Mouse (Mus musculus) left cerebral cortex, adult 2 months (tissue): ENCODE data around the gene Cadps. TPM values are rescaled to one million over a fixed set of nuclear protein-coding genes. Genes with fewer than 3 reads are reported as not detected.
"Not testable (repeated sequence)": the region's sequence is repeated elsewhere in the genome, so short reads cannot be mapped to it uniquely, and the experiment has no call there.

ENCODE experiments used
- DNase-seq, 2 experiments: peaks; one replicate each; pipeline ENCODE4 v3.0.0; 2021 to 2022; ENCODE audit warnings: low spot score in 2 of 2, mixed read lengths in 1 of 2; ENCODE audit errors: extremely low spot score in 1 of 2
- H3K27ac ChIP-seq: fragments of 200-600 bp; 2 replicates; pipeline ENCODE4 v1.8.1; 2022
- H3K4me3 ChIP-seq: fragments of 200-600 bp; 2 replicates; pipeline ENCODE4 v1.8.1; 2022
- CTCF ChIP-seq: fragments of 200-600 bp; IDR thresholded peaks from 2 replicates; pipeline ENCODE4 v1.8.1; 2022; ENCODE audit warnings: antibody characterized with exemption, mild to moderate bottlenecking, moderate library complexity
- intact Hi-C: fragments of 180-260 bp; cut with DNase I; formaldehyde crosslinking; loops from one replicate; pipeline ENCODE4 v1.15.1; 2025
- total RNA-seq, 2 experiments: library from RNA; stranded (reverse); gene quantifications; 2 replicates each; pipeline ENCODE4 v1.2.3; 2021

The Cadps gene
- total RNA-seq, 2 experiments from 2014 or later = 242 to 245 TPM

DNA sequence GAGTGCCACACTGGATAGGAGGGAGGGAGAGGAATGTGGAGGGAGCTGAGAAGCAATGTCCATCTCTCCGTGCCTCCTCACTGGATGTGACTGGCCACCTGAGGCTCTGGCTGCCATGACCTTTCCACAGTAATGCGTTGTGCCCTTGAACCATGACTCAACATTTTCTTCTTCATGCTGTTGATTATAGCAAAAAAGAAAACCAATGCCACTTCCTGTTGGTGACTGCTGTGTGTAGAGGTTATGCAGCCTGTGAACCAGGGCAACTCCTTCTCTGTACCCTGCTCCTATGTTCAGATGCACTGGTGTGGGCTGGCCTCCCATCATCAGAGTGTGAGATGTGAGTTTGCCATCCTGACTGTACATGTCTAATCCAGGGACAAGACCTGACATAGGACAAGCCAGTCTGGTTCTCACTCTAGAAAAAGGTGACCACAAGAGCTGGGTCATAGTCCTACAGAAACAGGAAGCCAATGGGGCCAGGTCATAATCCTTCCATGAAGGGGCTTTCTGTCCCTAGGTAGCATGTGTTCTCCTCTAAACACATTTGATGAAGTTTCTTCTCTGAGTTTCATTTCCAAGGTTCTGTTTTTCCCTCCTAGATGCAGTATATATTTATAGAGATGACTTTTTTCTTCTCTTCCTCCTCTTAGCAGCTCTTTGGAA lies 245.3 kb downstream of the Cadps start:
- no peak for TF ChIP-seq CTCF
- Histone ChIP-seq H3K27ac (0 out of 2 replicates have a peak overlapping the region, but pooled peaks have one; percentile 24), H3K4me3 (no peak overlapping the region)
- intact Hi-C loops = loop anchor here (10.0 kb wide), 2 partner anchors 427 to 457 kb away; no protein-coding TSS in a partner anchor
- DNase-seq = no peak

DNA sequence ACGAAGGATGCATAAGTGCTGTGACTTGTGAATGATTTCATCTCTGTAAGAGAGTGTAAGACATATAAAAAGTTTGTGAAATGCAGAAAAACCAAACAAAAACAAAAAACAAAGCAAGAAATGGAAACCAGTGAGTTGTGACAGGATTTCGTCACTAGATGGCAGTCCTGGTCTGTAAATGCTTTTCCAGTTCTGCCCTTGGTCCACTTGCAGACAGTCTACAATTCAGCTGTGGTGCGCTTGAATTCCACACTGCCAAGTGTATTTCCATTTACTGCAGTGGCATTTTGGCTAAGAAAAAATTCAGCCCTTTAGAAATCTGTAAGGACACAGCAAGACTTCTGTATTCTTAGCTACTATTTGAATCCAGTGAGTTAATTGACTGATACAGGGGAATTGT lies 247.8 kb downstream of the Cadps start:
- peak; percentile 75 for TF ChIP-seq CTCF
- intact Hi-C loops = loop anchor here (1.0 to 10.0 kb wide), 4 partner anchors 248 to 623 kb away; partner anchors contain the start of gene Cadps
- Histone ChIP-seq H3K27ac (peak overlapping the region; percentile 38), H3K4me3 (no peak overlapping the region)
- DNase-seq = peak; percentile 39 to 42

DNA sequence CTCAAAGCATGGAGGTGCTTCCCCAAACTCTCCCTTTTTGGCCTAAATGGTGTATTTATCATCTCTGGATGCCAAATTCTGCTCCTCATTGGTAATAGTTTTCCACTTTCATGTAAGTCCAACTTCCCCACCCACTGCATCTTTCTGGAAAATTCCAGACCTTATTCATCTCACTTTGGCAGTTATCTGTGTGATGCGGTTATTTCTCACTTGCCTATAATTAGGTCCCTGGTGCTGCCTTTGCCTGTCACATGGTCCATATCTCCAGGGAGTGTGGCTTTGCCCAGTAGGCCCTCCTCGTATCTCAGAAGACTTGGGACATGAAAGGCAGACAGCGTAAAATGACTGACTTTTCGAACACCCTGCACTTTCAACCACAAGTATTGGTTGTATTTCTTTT lies 248.5 kb downstream of the Cadps start:
- Histone ChIP-seq H3K27ac (peak overlapping the region; percentile 6; the same call in 1 of the 2 replicates), H3K4me3 (no peak overlapping the region)
- no peak for DNase-seq
- TF ChIP-seq CTCF = no peak
- intact Hi-C loops = loop anchor here (2.0 to 10.0 kb wide), 4 partner anchors 248 to 663 kb away; partner anchors contain the start of gene Cadps

DNA sequence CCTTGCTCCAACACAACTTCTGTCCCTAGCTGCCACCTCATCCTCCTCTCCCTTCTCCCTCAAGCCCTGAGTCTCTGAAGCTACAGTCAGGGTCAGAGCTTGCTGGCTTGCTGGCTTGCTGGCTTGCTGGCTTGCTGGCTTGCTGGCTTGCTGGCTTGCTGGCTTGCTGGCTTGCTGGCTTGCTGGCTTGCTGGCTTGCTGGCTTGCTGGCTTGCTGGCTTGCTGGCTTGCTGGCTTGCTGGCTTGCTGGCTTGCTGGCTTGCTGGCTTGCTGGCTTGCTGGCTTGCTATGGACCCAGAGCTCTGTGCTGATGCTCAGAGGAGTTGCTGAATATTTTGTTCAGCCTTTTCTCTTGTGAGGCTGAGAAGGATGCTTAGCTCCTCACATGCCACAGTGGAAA lies 261.1 kb downstream of the Cadps start:
- intact Hi-C loops, H3K27ac ChIP-seq, DNase-seq, H3K4me3 ChIP-seq: not testable (repeated sequence)

DNA sequence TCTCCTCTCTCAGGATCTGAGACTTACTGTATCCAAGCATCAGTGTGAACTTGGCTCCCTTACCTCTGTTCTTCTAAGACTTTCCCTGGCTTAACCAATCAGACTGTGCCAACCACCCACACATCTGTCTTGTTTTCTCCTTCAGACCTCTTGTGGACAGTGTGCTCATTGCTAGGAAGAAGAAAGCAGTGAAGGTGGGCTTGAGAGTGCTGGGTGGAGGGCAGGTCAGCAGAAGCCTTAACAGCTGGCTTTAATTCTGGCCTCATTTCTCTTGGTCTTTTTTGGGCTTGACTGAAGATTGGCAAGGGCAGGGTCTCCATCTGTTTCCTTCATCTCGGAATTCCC lies 262.7 kb downstream of the Cadps start:
- DNase-seq = no peak

DNA sequence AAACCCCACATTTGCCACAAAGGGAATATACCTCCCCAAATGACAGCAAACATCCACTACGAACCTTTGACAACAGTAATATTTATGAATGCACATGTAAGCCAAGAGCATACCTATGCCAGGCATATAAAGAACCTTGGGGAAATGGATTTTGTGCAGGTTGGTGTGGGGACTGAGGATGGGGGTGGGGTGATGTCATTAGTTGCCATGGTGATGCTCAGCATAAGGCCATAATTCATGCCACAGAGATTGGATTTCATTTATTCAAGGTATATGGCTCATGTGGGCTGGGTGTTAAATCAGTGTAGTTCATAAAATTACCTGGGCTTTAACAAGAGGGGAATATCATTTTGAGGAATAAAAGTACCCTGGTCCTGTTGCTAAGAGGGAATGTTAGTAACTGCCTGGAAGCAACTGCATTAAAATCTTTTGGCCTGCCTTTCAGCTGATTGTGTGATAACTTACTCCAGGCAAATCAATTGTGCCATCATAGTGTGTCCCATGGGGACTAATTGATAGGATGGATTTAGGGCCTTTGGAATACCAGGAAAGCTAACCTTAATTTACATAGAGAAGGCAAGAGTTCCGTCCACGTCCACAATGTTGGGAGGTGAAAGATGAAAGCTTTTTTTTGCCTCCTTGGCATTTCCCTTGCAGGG lies 263.2 kb downstream of the Cadps start:
- Histone ChIP-seq H3K27ac (no peak overlapping the region), H3K4me3 (no peak overlapping the region)
- intact Hi-C loops = no loop called here
- TF ChIP-seq CTCF = no peak
- no peak for DNase-seq

More for the DNA sequence above, 262.7 kb downstream of the Cadps start:
- no peak; the same call in 1 of the 2 replicates for TF ChIP-seq CTCF
- intact Hi-C loops = no loop called here
- Histone ChIP-seq H3K4me3 (no peak overlapping the region), H3K27ac (no peak overlapping the region)

DNA sequence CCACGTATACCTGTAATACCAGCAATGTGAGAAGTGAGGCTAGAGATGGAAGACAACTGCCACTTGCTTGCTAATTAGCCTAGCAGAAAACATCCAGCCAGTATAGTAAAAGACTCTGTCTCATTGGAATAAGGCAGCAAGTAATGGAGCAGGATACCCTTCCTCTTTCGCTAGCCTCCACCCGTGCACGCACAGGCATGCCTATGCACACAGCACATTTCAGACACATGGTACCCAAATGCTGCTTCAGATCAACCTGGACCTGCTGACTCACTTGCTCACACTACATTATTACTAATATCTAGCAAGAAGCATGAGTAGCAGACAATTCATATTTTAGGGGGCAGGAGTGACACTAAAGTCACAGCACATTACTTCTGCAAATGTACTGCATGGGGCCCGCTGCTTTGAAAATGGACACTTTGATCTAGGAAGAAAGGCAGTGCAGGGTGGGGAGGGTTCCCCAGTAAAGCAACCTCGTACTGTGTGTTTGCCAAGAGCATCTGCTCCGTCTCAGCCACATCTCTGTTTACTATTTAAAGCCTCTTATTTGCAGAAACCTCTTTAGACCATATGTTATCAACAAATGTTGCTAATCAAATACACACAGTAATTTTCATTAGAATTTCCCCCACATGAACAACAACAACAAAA lies 263.8 kb downstream of the Cadps start:
- TF ChIP-seq CTCF = no peak
- Histone ChIP-seq H3K4me3 (no peak overlapping the region), H3K27ac (no peak overlapping the region)
- DNase-seq = no peak
- intact Hi-C loops = no loop called here

DNA sequence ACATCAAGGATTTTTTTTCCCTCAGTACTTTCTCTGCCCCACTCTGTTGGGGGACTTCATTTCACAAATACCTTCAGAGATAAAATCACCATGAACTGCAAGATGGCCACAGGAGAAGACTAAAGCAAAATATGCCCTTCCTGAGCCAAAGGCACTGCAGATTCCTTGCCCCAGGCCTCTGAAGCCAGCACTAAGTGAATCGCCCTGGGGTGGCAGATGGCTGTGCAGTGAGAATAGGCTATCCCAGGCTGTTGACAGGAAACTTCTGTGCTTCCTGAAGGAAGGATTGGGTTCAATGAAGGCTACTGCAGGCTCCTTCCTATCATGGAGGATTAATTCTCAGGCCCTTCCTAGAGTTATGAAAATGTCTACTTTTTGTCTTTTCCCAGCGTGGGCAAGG lies 268.4 kb downstream of the Cadps start:
- TF ChIP-seq CTCF = no peak
- DNase-seq = no peak
- no peak overlapping the region for H3K27ac ChIP-seq
- intact Hi-C loops = no loop called here
- no peak overlapping the region for H3K4me3 ChIP-seq

DNA sequence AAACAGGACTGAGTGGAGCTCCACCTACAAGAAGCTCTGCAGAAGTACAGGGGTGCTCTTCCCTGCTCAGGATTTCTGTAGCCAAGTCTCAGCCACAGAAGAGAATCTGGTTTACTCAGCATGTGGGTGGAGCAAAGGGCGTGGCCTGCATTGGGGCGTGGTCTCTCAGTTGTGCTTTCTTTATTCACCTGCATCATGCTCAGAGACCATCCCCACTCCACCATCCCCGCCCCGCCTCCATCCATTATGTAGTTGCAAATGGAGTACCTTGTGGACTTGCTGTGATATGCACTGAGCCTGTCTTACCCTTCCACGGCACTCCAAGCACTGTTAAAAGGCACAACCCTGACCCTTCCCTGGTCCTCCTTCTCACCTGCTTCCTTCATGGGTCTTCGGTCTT lies 271.5 kb downstream of the Cadps start:
- no peak overlapping the region for H3K27ac ChIP-seq
- intact Hi-C loops = no loop called here
- TF ChIP-seq CTCF = no peak

DNA sequence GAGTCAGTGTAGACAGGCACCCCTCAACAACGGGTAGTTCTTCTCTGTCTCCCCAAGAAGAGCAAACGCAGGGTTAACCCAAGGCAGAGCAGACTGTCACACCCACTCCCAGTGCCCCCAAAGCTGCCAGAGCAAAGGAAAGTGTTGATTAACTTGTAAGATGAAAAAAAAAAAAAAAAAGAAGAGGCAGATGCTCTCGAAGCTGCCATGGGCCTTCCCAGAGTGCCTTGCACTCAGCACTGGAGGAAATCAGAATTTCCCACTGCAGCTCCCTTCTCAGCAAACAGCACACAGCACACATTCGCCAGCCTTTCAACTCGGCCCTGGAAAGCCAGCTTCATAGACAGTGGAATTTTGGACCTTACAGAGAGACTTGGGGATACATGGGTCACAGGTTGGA lies 271.9 kb downstream of the Cadps start:
- TF ChIP-seq CTCF = no peak
- no peak overlapping the region for H3K4me3 ChIP-seq
- H3K27ac ChIP-seq = no peak overlapping the region
- no peak for DNase-seq
- intact Hi-C loops = no loop called here

More for the DNA sequence above, 271.5 kb downstream of the Cadps start:
- no peak for DNase-seq
- H3K4me3 ChIP-seq = no peak overlapping the region

DNA sequence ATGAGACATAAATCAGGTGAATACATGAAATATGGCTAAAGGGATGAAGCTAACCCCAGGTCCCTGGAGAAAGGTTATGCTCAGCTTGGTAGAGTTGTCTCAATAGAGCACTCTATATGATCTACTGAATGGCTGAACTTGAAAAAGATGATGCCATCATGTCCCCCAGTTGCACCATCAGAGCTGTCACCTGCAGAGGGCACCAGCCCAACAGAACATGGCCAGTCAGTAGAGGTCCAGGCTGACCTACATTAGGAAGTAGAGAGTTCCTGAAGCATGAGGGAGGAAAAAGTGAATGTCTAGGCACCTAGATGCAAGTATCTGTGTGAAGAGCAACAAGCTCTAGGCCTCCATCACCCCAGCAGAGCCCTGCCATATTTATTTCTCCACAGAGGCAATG lies 273.6 kb downstream of the Cadps start:
- no peak for DNase-seq
- Histone ChIP-seq H3K27ac (no peak overlapping the region), H3K4me3 (no peak overlapping the region)
- no peak for TF ChIP-seq CTCF
- intact Hi-C loops = no loop called here

DNA sequence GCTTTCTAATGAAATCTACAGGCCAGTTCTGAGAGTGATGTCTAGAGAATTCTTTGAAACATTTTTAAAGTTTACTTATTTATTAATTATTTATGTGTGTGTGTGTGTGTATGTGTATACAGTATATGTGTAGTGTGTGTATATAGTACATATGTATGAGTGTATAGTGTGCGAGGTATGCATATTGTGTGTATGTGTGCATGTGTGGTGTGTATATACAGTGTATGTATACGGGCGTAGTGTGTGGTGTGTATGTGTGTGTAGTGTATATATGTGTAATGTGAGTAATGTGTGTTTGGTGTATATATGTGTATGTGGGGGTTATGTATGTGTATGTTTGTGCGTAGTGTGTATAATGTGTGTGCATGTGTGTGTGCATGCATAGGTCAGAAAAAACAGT lies 275.4 kb downstream of the Cadps start:
- intact Hi-C loops = no loop called here
- DNase-seq = no peak
- H3K4me3 ChIP-seq = no peak overlapping the region
- H3K27ac ChIP-seq = no peak overlapping the region
- TF ChIP-seq CTCF = no peak
